Mouse (Mus musculus) heart, embryonic 11.5 days (tissue): ENCODE data around the gene Psg17. TPM values are rescaled to one million over a fixed set of nuclear protein-coding genes. Genes with fewer than 3 reads are reported as not detected.
"Not testable (repeated sequence)": the region's sequence is repeated elsewhere in the genome, so short reads cannot be mapped to it uniquely, and the experiment has no call there.

Source experiments
- ATAC-seq: fragments of 200-750 bp; cut with Nextera tagmentation; replicated peaks from 2 replicates; pipeline ENCODE4 v1.8.0; 2017; ENCODE audit warnings: moderate library complexity; ENCODE audit not compliant: insufficient number of reproducible peaks, low FRiP score, low TSS enrichment
- H3K27ac ChIP-seq: fragments of 300-500 bp; sonication (generic); 2 replicates; pipeline ENCODE4 v1.5.1; 2014; ENCODE audit warnings: mild to moderate bottlenecking, low read depth, low read length
- H3K27me3 ChIP-seq: fragments of 300-500 bp; sonication (generic); 2 replicates; pipeline ENCODE4 v1.6.1; 2014; ENCODE audit warnings: mild to moderate bottlenecking, low read length, mixed read lengths; ENCODE audit not compliant: control insufficient read depth, insufficient read depth
- H3K36me3 ChIP-seq: fragments of 300-500 bp; sonication (generic); 2 replicates; pipeline ENCODE4 v1.6.1; 2014; ENCODE audit warnings: mild to moderate bottlenecking, low read length, moderate library complexity, mixed read lengths; ENCODE audit not compliant: control insufficient read depth, insufficient read depth
- H3K4me1 ChIP-seq: fragments of 300-500 bp; sonication (generic); 2 replicates; pipeline ENCODE4 v1.6.1; 2014; ENCODE audit warnings: low read length; ENCODE audit not compliant: control insufficient read depth, insufficient read depth
- H3K4me2 ChIP-seq: fragments of 300-500 bp; sonication (generic); 2 replicates; pipeline ENCODE4 v1.6.1; 2014; ENCODE audit warnings: mild to moderate bottlenecking, moderate library complexity
- H3K4me3 ChIP-seq: fragments of 300-500 bp; sonication (generic); 2 replicates; pipeline ENCODE4 v1.5.1; 2014; ENCODE audit warnings: low read depth, low read length
- H3K9ac ChIP-seq: fragments of 300-500 bp; sonication (generic); 2 replicates; pipeline ENCODE4 v1.6.1; 2014; ENCODE audit warnings: mild to moderate bottlenecking, low read depth, low read length, moderate library complexity
- H3K9me3 ChIP-seq: fragments of 300-500 bp; sonication (generic); replicated peaks from 2 replicates; pipeline ENCODE4 v1.6.1; 2016; ENCODE audit warnings: low read length; ENCODE audit not compliant: control insufficient read depth
- WGBS: fragments of 180-500 bp; shearing (Covaris S2); extraction: QIAGEN DNeasy Blood & Tissue Kit; methylation state at CpG from one replicate; pipeline ENCODE4 v1.1.7; 2014; ENCODE audit not compliant: insufficient replicate concordance; 5-methylcytosine and 5-hydroxymethylcytosine counted together
- polyA plus RNA-seq: library from polyadenylated mRNA; unstranded; fragments of >200 nt; fragmentation: Nextera tagmentation; extraction: Ambion mirVana; gene quantifications from 2 replicates; pipeline ENCODE4 v1.2.1, GENCODE M21; 2014

Gene Psg17
- polyA plus RNA-seq, 1 experiment from 2014 or later, result 0.14 TPM

GRCm38 (mm10) chr7:18799129-18799528 is 22.3 kb downstream of the Psg17 start:
- 33% methylated on average over 3 of the region's 3 CpGs for WGBS
- no peak overlapping the region for H3K4me2 ChIP-seq
- H3K9ac ChIP-seq, result no peak overlapping the region
- H3K4me1 ChIP-seq, result no peaks in the 10 kb centered on the region
- H3K27ac ChIP-seq, result no peak overlapping the region
- H3K27me3 ChIP-seq, result no peaks in the 10 kb centered on the region
- H3K36me3 ChIP-seq, result no peaks in the 10 kb centered on the region
- no peak for ATAC-seq
- no peak overlapping the region for H3K4me3 ChIP-seq
- H3K9me3 ChIP-seq, result no peaks in the 10 kb centered on the region

GRCm38 (mm10) chr7:18798420-18798819 is 23.0 kb downstream of the Psg17 start, which contains the start of gene Psg19:
Gene Psg19 (minus strand): TSS chr7:18798520.
- Histone ChIP-seq H3K4me1 (no peaks in the 10 kb centered on the region), H3K27me3 (no peaks in the 10 kb centered on the region), H3K4me3 (no peak within 1 kb of the TSS), H3K27ac (no peak within 1 kb of the TSS), H3K36me3 (no peaks in the 10 kb centered on the region), H3K9ac (no peak within 1 kb of the TSS), H3K9me3 (no peaks in the 10 kb centered on the region), H3K4me2 (no peak within 1 kb of the TSS)
- WGBS, result 57% methylated on average over 1 of the region's 1 CpGs
- ATAC-seq, result no peak

- not testable (repeated sequence) for ATAC-seq, H3K4me2 ChIP-seq, H3K9ac ChIP-seq, H3K4me1 ChIP-seq, H3K4me3 ChIP-seq, H3K27me3 ChIP-seq, H3K9me3 ChIP-seq, H3K27ac ChIP-seq, H3K36me3 ChIP-seq
These were observed 30.7 kb downstream of the Psg17 start for GRCm38 (mm10) chr7:18790671-18791070.

GRCm38 (mm10) chr7:18781301-18781700 is 40.1 kb downstream of the Psg17 start:
- not testable (repeated sequence) for H3K4me2 ChIP-seq, H3K4me1 ChIP-seq, H3K9ac ChIP-seq, H3K27me3 ChIP-seq, H3K4me3 ChIP-seq, H3K9me3 ChIP-seq, H3K27ac ChIP-seq, ATAC-seq, H3K36me3 ChIP-seq
- 48% methylated on average over 2 of the region's 2 CpGs for WGBS

- no peaks in the 10 kb centered on the region for H3K27me3 ChIP-seq
- no peaks in the 10 kb centered on the region; the same call in 1 of the 2 replicates for H3K9me3 ChIP-seq
- H3K36me3 ChIP-seq, result no peaks in the 10 kb centered on the region
- no peak overlapping the region for H3K27ac ChIP-seq
- no peak overlapping the region for H3K9ac ChIP-seq
- H3K4me1 ChIP-seq, result no peaks in the 10 kb centered on the region
- no peak overlapping the region for H3K4me2 ChIP-seq
- ATAC-seq, result no peak
- no peak overlapping the region for H3K4me3 ChIP-seq
These were observed 42.0 kb downstream of the Psg17 start for GRCm38 (mm10) chr7:18779337-18779781.

Other genes starting within 250 kb of the Psg17 start
- not detected in 2 replicates for gene Psg23, start 205.1 kb downstream of the Psg17 start, polyA plus RNA-seq
- not detected in 2 replicates for gene Psg21, start 164.9 kb downstream of the Psg17 start, polyA plus RNA-seq
- gene Psg20, start 135.4 kb downstream of the Psg17 start, polyA plus RNA-seq, result not detected in 2 replicates
- gene Psg22, start 103.5 kb downstream of the Psg17 start, polyA plus RNA-seq, result not detected in 2 replicates
- not detected in 2 replicates for gene Psg19, start 23.1 kb downstream of the Psg17 start, polyA plus RNA-seq
- not detected in 2 replicates for gene Mill2, start 18.4 kb upstream of the Psg17 start, polyA plus RNA-seq
- 0.45 and 1.6 TPM in 2 replicates for gene Pglyrp1, start 49.7 kb upstream of the Psg17 start, polyA plus RNA-seq
- gene Ccdc61, start 88.8 kb upstream of the Psg17 start, polyA plus RNA-seq, result 12.1 and 19.8 TPM in 2 replicates
- 0.77 and 0.93 TPM in 2 replicates for gene Nova2, start 104.3 kb upstream of the Psg17 start, polyA plus RNA-seq
- gene Nanos2, start 165.8 kb upstream of the Psg17 start, polyA plus RNA-seq, result not detected in 2 replicates
- 2.1 and 2.2 TPM in 2 replicates for gene Mypop, start 169.6 kb upstream of the Psg17 start, polyA plus RNA-seq
- gene Irf2bp1, start 182.4 kb upstream of the Psg17 start, polyA plus RNA-seq, result 13.9 and 14.2 TPM in 2 replicates
- gene Foxa3, start 201.9 kb upstream of the Psg17 start, polyA plus RNA-seq, result 0.59 TPM in 1 of 2 replicates, not detected in the other
- gene Sympk, start 202.8 kb upstream of the Psg17 start, polyA plus RNA-seq, result 17.6 and 21.4 TPM in 2 replicates
- gene Rsph6a, start 233.1 kb upstream of the Psg17 start, polyA plus RNA-seq, result not detected in 2 replicates